Mouse (Mus musculus): ENCODE data around the gene Myh14. TPM values are rescaled to one million over a fixed set of nuclear protein-coding genes. Genes with fewer than 3 reads are reported as not detected.

The Myh14 gene
- polyA plus RNA-seq, 1 experiment from 2014 or later, result 1.5 TPM

- no peak for ATAC-seq
- DNase-seq, result no peak
- WGBS (ENCODE audit: insufficient replicate concordance), result 73% methylated on average over 4 of the region's 4 CpGs
- H3K27me3 ChIP-seq (ENCODE audit: insufficient read depth, low read length), result peaks cover 27% of the 10 kb centered on the region
- no peaks in the 10 kb centered on the region for H3K36me3 ChIP-seq (replicated peaks; ENCODE audit: insufficient read depth, low read length)
- H3K27ac ChIP-seq (ENCODE audit: low read depth), result no peak overlapping the region
- H3K4me3 ChIP-seq (ENCODE audit: low read depth, low read length), result no peak overlapping the region
- peaks cover 3% of the 10 kb centered on the region for H3K4me1 ChIP-seq (ENCODE audit: insufficient read depth)
- no peaks in the 10 kb centered on the region for H3K9me3 ChIP-seq (ENCODE audit: low read length)
- no peak overlapping the region for H3K9ac ChIP-seq (replicated peaks)
- H3K4me2 ChIP-seq (ENCODE audit: low read depth, low read length), result no peak overlapping the region
- TF ChIP-seq CTCF (IDR thresholded peaks at IDR 0.05; ENCODE audit: low read depth), result no peak
- TF ChIP-seq EP300 (IDR thresholded peaks at IDR 0.05; ENCODE audit: low read depth), result no peak
These were observed 73.0 kb downstream of the Myh14 start for GRCm38 (mm10) chr7:44597666-44598065.

- H3K36me3 ChIP-seq (replicated peaks; ENCODE audit: insufficient read depth, low read length), result no peaks in the 10 kb centered on the region
- 48% methylated on average over 5 of the region's 5 CpGs for WGBS (ENCODE audit: insufficient replicate concordance)
These were observed 73.6 kb downstream of the Myh14 start for GRCm38 (mm10) chr7:44596996-44597538.

DNA sequence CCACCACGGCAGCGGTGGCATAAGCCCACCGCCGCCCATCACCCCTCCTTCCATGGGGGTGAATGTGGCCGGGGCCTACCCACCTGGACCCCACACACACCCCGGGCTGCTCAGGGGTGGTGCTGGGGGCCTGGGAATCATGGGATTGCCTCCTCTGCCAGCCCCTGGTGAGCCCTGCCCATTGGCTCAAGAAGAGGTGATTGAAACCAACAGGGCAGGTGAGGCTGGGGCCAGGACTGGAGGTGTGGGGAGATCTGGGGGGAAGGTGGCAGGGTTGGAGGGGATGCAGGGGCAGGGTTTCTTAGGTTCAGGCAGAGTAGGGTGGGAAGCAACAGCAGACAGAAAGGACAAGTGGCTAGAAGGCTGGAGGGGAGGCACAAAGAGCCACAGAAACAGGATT, 74.6 kb downstream of the Myh14 start:
- DNase-seq (no peak), ATAC-seq (no peak)
- TF ChIP-seq EP300 (IDR thresholded peaks at IDR 0.05; ENCODE audit: low read depth) (no peak), CTCF (IDR thresholded peaks at IDR 0.05; ENCODE audit: low read depth) (no peak)
- WGBS (ENCODE audit: insufficient replicate concordance), result 78% methylated on average over 6 of the region's 6 CpGs
- no peak overlapping the region for H3K4me2 ChIP-seq (ENCODE audit: low read depth, low read length)
- no peak overlapping the region for H3K4me3 ChIP-seq (ENCODE audit: low read depth, low read length)
- H3K9ac ChIP-seq (replicated peaks), result no peak overlapping the region
- no peaks in the 10 kb centered on the region for H3K36me3 ChIP-seq (replicated peaks; ENCODE audit: insufficient read depth, low read length)
- peaks cover 33% of the 10 kb centered on the region for H3K27me3 ChIP-seq (ENCODE audit: insufficient read depth, low read length)
- H3K9me3 ChIP-seq (ENCODE audit: low read length), result no peaks in the 10 kb centered on the region
- peaks cover 11% of the 10 kb centered on the region for H3K4me1 ChIP-seq (ENCODE audit: insufficient read depth)
- H3K27ac ChIP-seq (ENCODE audit: low read depth), result no peak overlapping the region

More at GRCm38 (mm10) chr7:44596996-44597538, 73.6 kb downstream of the Myh14 start:
- ATAC-seq (no peak), DNase-seq (no peak)
- Histone ChIP-seq H3K9ac (replicated peaks) (no peak overlapping the region), H3K27ac (ENCODE audit: low read depth) (no peak overlapping the region), H3K4me2 (ENCODE audit: low read depth, low read length) (no peak overlapping the region), H3K4me1 (ENCODE audit: insufficient read depth) (peaks cover 3% of the 10 kb centered on the region), H3K4me3 (ENCODE audit: low read depth, low read length) (no peak overlapping the region), H3K9me3 (ENCODE audit: low read length) (no peaks in the 10 kb centered on the region), H3K27me3 (ENCODE audit: insufficient read depth, low read length) (peaks cover 27% of the 10 kb centered on the region)
- no peak for TF ChIP-seq CTCF (IDR thresholded peaks at IDR 0.05; ENCODE audit: low read depth)
- no peak for TF ChIP-seq EP300 (IDR thresholded peaks at IDR 0.05; ENCODE audit: low read depth)

DNA sequence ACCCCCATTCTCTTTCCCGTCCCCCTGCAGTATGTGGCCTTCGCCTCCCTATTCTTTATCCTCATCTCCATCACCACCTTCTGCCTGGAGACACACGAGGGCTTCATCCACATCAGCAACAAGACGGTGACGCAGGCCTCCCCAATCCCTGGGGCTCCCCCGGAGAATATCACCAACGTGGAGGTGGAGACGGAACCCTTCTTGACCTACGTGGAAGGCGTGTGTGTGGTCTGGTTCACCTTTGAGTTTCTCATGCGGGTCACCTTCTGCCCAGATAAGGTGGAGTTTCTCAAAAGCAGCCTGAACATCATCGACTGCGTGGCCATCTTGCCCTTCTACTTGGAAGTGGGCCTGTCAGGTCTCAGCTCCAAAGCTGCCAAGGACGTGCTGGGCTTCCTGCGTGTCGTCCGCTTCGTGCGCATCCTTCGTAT, 75.5 kb downstream of the Myh14 start:
- Histone ChIP-seq H3K9ac (replicated peaks) (no peak overlapping the region), H3K4me3 (ENCODE audit: low read depth, low read length) (no peak overlapping the region), H3K36me3 (replicated peaks; ENCODE audit: insufficient read depth, low read length) (no peaks in the 10 kb centered on the region), H3K27me3 (ENCODE audit: insufficient read depth, low read length) (peaks cover 36% of the 10 kb centered on the region), H3K4me2 (ENCODE audit: low read depth, low read length) (no peak overlapping the region), H3K27ac (ENCODE audit: low read depth) (no peak overlapping the region), H3K9me3 (ENCODE audit: low read length) (no peaks in the 10 kb centered on the region), H3K4me1 (ENCODE audit: insufficient read depth) (peaks cover 18% of the 10 kb centered on the region)
- DNase-seq (no peak), ATAC-seq (no peak)
- no peak for TF ChIP-seq CTCF (IDR thresholded peaks at IDR 0.05; ENCODE audit: low read depth)
- 85% methylated on average over 20 of the region's 20 CpGs for WGBS (ENCODE audit: insufficient replicate concordance)

DNA sequence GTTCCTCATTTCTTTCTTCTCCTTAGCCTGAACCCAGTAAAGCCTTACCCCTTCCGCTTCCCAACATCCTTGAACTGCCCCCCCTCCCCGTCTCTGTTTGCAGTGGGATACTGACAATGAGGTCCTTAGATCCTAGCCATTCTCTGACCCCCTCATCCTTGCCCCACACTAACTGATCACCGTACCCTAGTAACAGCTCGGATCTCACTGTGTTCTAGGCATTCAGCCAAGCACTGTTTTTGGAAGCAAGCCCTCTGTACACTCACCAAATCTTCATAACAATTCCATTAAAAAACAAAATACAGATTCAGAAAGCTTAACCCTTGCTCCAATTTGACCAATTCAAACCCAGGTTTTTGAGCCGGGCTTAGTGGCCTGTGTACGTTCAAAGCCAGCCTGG, 76.4 kb downstream of the Myh14 start:
- DNase-seq, result no peak
- no peaks in the 10 kb centered on the region for H3K9me3 ChIP-seq (ENCODE audit: low read length)

DNA sequence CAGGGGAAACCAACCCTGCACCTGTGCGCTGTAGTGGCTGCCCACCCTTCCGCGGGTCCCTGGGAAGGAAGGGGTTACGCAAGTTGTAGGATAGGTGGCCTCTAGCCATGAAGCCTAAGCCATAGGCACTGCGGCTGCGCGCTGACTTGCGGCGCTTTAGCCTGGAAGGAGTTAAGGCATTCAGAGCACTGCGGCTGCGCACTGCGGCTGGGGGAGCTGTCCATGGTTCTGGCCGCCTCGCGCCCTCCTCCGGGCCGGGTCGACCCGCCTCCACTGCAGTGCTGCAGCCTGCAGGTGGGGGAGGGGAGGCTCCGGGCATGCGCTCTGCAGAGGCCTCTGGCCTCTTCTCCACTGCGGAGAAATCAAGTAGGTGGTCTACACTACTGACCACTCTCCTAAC, 76.9 kb downstream of the Myh14 start:
- WGBS (ENCODE audit: insufficient replicate concordance), result under 1% methylated on average over 19 of the region's 22 CpGs
- no peak overlapping the region for H3K4me3 ChIP-seq (ENCODE audit: low read depth, low read length)
- H3K9ac ChIP-seq (replicated peaks), result no peak overlapping the region
- H3K27ac ChIP-seq (ENCODE audit: low read depth), result no peak overlapping the region
- peak; percentile 84 for DNase-seq
- peak; percentile 35 for ATAC-seq
- H3K4me1 ChIP-seq (ENCODE audit: insufficient read depth), result peaks cover 25% of the 10 kb centered on the region
- H3K4me2 ChIP-seq (ENCODE audit: low read depth, low read length), result no peak overlapping the region
- no peaks in the 10 kb centered on the region for H3K36me3 ChIP-seq (replicated peaks; ENCODE audit: insufficient read depth, low read length)
- H3K27me3 ChIP-seq (ENCODE audit: insufficient read depth, low read length), result peaks cover 50% of the 10 kb centered on the region
- no peak for TF ChIP-seq EP300 (IDR thresholded peaks at IDR 0.05; ENCODE audit: low read depth)
- no peak; the same call in 1 of the 2 replicates for TF ChIP-seq CTCF (IDR thresholded peaks at IDR 0.05; ENCODE audit: low read depth)
- no peaks in the 10 kb centered on the region for H3K9me3 ChIP-seq (ENCODE audit: low read length)

More for the DNA sequence above, 76.4 kb downstream of the Myh14 start:
- Histone ChIP-seq H3K27ac (ENCODE audit: low read depth) (no peak overlapping the region), H3K36me3 (replicated peaks; ENCODE audit: insufficient read depth, low read length) (no peaks in the 10 kb centered on the region), H3K4me1 (ENCODE audit: insufficient read depth) (peaks cover 20% of the 10 kb centered on the region), H3K4me3 (ENCODE audit: low read depth, low read length) (no peak overlapping the region), H3K9ac (replicated peaks) (no peak overlapping the region), H3K27me3 (ENCODE audit: insufficient read depth, low read length) (peaks cover 45% of the 10 kb centered on the region), H3K4me2 (ENCODE audit: low read depth, low read length) (no peak overlapping the region)
- no peak for TF ChIP-seq EP300 (IDR thresholded peaks at IDR 0.05; ENCODE audit: low read depth)
- no peak for TF ChIP-seq CTCF (IDR thresholded peaks at IDR 0.05; ENCODE audit: low read depth)
- WGBS (ENCODE audit: insufficient replicate concordance), result 70% methylated on average over 6 of the region's 6 CpGs
- no peak for ATAC-seq
